Mouse (Mus musculus): ENCODE measurements around the gene Inf2.

- TF ChIP-seq POLR2A (IDR thresholded peaks at IDR 0.05; ENCODE audit: borderline replicate concordance, low read depth, low read length) (no peak), CTCF (IDR thresholded peaks at IDR 0.05; ENCODE audit: low read depth, low read length) (no peak)
Measured at GRCm38 (mm10) chr12:112543941-112544340, 44.6 kb upstream of the Inf2 start.
